Mouse (Mus musculus) hindbrain, embryonic 14.5 days (tissue): ENCODE data around the gene Pak6. TPM values are rescaled to one million over a fixed set of nuclear protein-coding genes. Genes with fewer than 3 reads are reported as not detected.

Experiments used
- ATAC-seq: fragments of 200-750 bp; cut with Nextera tagmentation; 2 replicates; pipeline ENCODE4 v1.8.0; 2017; ENCODE audit warnings: moderate number of reproducible peaks, mild to moderate bottlenecking, moderate TSS enrichment, moderate library complexity; ENCODE audit not compliant: low FRiP score
- DNase-seq: peaks from one replicate; pipeline ENCODE4 v3.0.0-alpha.2; 2015; ENCODE audit warnings: low spot score
- H3K27ac ChIP-seq: fragments of 300-500 bp; sonication (generic); 2 replicates; pipeline ENCODE4 v1.5.1; 2014; ENCODE audit warnings: mild to moderate bottlenecking, moderate library complexity
- H3K27me3 ChIP-seq: fragments of 300-500 bp; sonication (generic); 2 replicates; pipeline ENCODE4 v1.6.1; 2014; ENCODE audit warnings: mild to moderate bottlenecking, low read length, mixed read lengths; ENCODE audit not compliant: control insufficient read depth, insufficient read depth
- H3K36me3 ChIP-seq: fragments of 300-500 bp; sonication (generic); replicated peaks from 2 replicates; pipeline ENCODE4 v1.6.1; 2014; ENCODE audit not compliant: control insufficient read depth, insufficient read depth
- H3K4me1 ChIP-seq: fragments of 300-500 bp; sonication (generic); replicated peaks from 2 replicates; pipeline ENCODE4 v1.6.1; 2014; ENCODE audit warnings: antibody characterized with exemption, low read length, mixed read lengths; ENCODE audit not compliant: control insufficient read depth, insufficient read depth
- H3K4me2 ChIP-seq: fragments of 300-500 bp; sonication (generic); replicated peaks from 2 replicates; pipeline ENCODE4 v1.6.1; 2014; ENCODE audit warnings: mild to moderate bottlenecking, moderate library complexity
- H3K4me3 ChIP-seq: fragments of 300-500 bp; sonication (generic); replicated peaks from 2 replicates; pipeline ENCODE4 v1.5.1; 2014; ENCODE audit warnings: mild to moderate bottlenecking, low read length
- H3K9ac ChIP-seq: fragments of 300-500 bp; sonication (generic); 2 replicates; pipeline ENCODE4 v1.6.1; 2014
- H3K9me3 ChIP-seq: fragments of 300-500 bp; sonication (generic); 2 replicates; pipeline ENCODE4 v1.6.1; 2016; ENCODE audit warnings: low read length; ENCODE audit not compliant: control insufficient read depth
- WGBS: fragments of 180-500 bp; shearing (Covaris S2); extraction: QIAGEN DNeasy Blood & Tissue Kit; methylation state at CpG from one replicate; pipeline ENCODE4 v1.1.7; 2014; 5-methylcytosine and 5-hydroxymethylcytosine counted together
- polyA plus RNA-seq: library from polyadenylated mRNA; unstranded; fragments of >200 nt; fragmentation: Nextera tagmentation; extraction: Ambion mirVana; gene quantifications from 2 replicates; pipeline ENCODE4 v1.2.1, GENCODE M21; 2014

Gene Pak6
- polyA plus RNA-seq, 1 experiment from 2014 or later: 39.9 TPM

- H3K9ac ChIP-seq: no peak overlapping the region
Measured at GRCm38 (mm10) chr2:118700179-118701062, 37.3 kb downstream of the Pak6 start.

GRCm38 (mm10) chr2:118701161-118701560 is 38.1 kb downstream of the Pak6 start:
- Histone ChIP-seq H3K27ac (no peak overlapping the region), H3K27me3 (peaks cover 93% of the 10 kb centered on the region), H3K9me3 (no peaks in the 10 kb centered on the region), H3K9ac (no peak overlapping the region), H3K4me2 (no peak overlapping the region), H3K4me3 (no peak overlapping the region), H3K4me1 (peaks cover 30% of the 10 kb centered on the region), H3K36me3 (no peaks in the 10 kb centered on the region; the same call in 1 of the 2 replicates)
- DNase-seq: no peak
- WGBS: 9% methylated on average over 5 of the region's 5 CpGs
- ATAC-seq: no peak

More at GRCm38 (mm10) chr2:118700179-118701062, 37.3 kb downstream of the Pak6 start:
- Histone ChIP-seq H3K9me3 (no peaks in the 10 kb centered on the region), H3K36me3 (no peaks in the 10 kb centered on the region; the same call in 1 of the 2 replicates), H3K27me3 (peaks cover 90% of the 10 kb centered on the region), H3K4me3 (no peak overlapping the region), H3K4me2 (peak overlapping the region; percentile 42), H3K4me1 (peaks cover 30% of the 10 kb centered on the region), H3K27ac (no peak overlapping the region)
- ATAC-seq (no peak), DNase-seq (peak; percentile 78)
- WGBS: 2% methylated on average over 32 of the region's 32 CpGs

GRCm38 (mm10) chr2:118701971-118702882 is 39.1 kb downstream of the Pak6 start:
- Histone ChIP-seq H3K27ac (no peak overlapping the region), H3K9me3 (no peaks in the 10 kb centered on the region), H3K9ac (no peak overlapping the region), H3K36me3 (no peaks in the 10 kb centered on the region), H3K4me2 (peak overlapping the region; percentile 63), H3K27me3 (peaks cover 93% of the 10 kb centered on the region), H3K4me3 (peak overlapping the region; percentile 34), H3K4me1 (peaks cover 30% of the 10 kb centered on the region)
- DNase-seq: no peak
- 2% methylated on average over 51 of the region's 51 CpGs for WGBS
- no peak for ATAC-seq

DNA sequence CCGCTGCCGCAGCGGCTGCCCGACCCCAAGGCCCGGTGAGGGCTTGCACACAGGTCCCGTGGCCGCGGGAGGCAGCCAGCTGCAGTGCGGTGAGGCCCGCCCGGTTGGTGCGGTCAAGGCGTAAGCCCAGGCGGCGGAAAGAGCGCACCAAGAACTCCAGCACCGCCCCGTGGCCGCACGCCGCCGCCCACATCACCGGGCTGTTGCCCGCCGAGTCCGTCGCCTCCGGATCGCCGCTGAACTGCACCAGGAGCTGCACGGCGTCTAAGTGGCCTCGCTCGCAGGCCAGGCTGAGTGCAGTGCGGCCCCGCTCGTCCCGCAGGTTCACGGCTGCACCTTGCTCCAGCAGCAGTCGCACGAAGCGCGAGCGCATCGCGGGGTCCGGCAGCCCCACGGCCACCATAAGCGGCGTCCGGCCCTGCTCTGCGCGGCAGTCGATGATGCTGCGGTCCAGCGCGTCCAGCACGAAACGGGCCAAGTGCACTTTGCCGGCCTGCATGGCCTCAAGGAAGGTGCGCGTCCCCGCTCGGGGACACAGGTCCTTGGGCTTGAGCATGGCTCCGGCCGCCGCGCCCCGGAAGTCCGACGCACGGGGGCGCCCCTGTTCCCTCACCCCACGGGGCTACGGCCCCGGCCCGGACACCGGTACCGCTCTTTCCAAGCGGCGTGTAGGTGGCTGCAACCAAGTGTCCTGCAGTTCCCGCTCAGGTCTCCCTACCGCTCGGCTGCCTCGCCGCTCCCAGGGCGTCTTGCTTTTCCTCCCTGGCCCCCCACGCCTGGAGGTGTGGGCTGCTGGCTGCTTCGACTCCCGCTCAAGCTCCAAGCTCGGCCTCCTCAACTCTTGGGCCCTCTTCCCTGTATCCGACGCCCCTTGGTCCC is 40.0 kb downstream of the Pak6 start:
- no peak for DNase-seq
- WGBS: under 1% methylated on average over 80 of the region's 93 CpGs
- ATAC-seq: no peak; the same call in 1 of the 2 replicates

GRCm38 (mm10) chr2:118703913-118704730 is 41.0 kb downstream of the Pak6 start, which contains the start of gene Ankrd63:
TSS of gene Ankrd63 (minus strand) at chr2:118703963.
- H3K4me3 ChIP-seq: peak within 1 kb of the TSS; percentile 34
- peak within 1 kb of the TSS; percentile 63 for H3K4me2 ChIP-seq
- 2% methylated on average over 42 of the region's 50 CpGs for WGBS
- H3K9me3 ChIP-seq: no peaks in the 10 kb centered on the region
- H3K27me3 ChIP-seq: peaks cover 100% of the 10 kb centered on the region
- ATAC-seq: no peak
- peak within 1 kb of the TSS; percentile 26 for H3K9ac ChIP-seq
- H3K36me3 ChIP-seq: no peaks in the 10 kb centered on the region
- H3K4me1 ChIP-seq: peaks cover 30% of the 10 kb centered on the region
- DNase-seq: no peak
- H3K27ac ChIP-seq: no peak within 1 kb of the TSS

More for the DNA sequence above, 40.0 kb downstream of the Pak6 start:
- H3K27ac ChIP-seq: no peak overlapping the region
- peaks cover 30% of the 10 kb centered on the region for H3K4me1 ChIP-seq
- H3K27me3 ChIP-seq: peaks cover 93% of the 10 kb centered on the region
- no peaks in the 10 kb centered on the region for H3K9me3 ChIP-seq
- peak overlapping the region; percentile 63 for H3K4me2 ChIP-seq
- H3K36me3 ChIP-seq: no peaks in the 10 kb centered on the region
- peak overlapping the region; percentile 34 for H3K4me3 ChIP-seq
- H3K9ac ChIP-seq: peak overlapping the region; percentile 26; the same call in 1 of the 2 replicates

GRCm38 (mm10) chr2:118706436-118706835 is 43.3 kb downstream of the Pak6 start:
- H3K36me3 ChIP-seq: no peaks in the 10 kb centered on the region
- no peak overlapping the region for H3K9ac ChIP-seq
- no peak overlapping the region for H3K4me3 ChIP-seq
- H3K4me2 ChIP-seq: no peak overlapping the region
- H3K27me3 ChIP-seq: peaks cover 96% of the 10 kb centered on the region
- peaks cover 28% of the 10 kb centered on the region for H3K4me1 ChIP-seq
- H3K9me3 ChIP-seq: no peaks in the 10 kb centered on the region
- ATAC-seq (no peak), DNase-seq (no peak)
- H3K27ac ChIP-seq: no peak overlapping the region
- 6% methylated on average over 6 of the region's 6 CpGs for WGBS

DNA sequence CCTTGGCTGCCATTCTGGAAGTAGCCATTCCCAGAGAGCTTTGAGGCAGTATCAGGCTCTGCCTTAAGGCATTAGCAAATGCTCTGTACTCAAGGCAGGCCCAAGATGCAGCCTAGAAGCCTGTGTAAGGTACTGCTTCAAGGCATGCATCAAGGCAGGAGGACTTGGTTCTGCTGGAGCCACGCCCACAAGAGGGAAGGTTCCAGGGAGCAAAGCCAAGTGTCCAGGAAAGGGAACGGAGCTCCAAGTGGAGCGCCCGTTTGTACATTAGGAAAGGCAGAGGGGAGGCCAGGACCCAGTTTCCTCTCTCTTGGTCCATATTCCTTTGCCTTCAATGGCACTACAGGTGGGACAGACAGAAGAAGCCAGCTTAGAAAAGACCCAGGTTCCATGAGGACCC is 45.4 kb downstream of the Pak6 start:
- WGBS: 82% methylated on average over 4 of the region's 4 CpGs
- no peak for ATAC-seq

DNA sequence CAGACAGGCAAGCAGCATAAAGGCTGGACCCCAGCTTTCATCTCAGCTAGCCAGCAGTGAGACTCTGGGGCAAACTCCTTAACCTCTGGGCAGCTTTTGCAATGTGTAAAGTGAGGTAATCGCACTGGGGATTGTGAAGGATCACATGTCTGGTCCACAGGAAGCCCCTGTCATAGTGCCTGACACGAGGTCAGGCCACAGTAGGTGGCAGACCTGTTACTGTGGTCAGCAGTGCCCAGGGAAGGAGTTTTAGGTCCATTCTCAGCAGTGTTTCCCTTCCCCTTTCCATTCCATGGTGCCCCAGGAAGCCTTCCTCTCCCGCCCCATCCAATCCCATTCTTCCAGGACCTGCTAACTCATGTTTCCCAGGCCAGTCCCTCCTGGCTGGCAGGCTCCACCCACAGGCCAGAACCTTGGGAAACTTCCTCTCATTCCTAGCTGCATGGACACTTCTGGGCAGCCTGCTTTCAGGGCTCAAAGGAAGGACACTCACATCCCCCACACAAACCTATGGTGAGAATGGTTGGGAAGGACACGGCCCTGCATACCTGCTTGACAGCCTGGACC is 46.6 kb downstream of the Pak6 start:
- Histone ChIP-seq H3K9me3 (no peaks in the 10 kb centered on the region), H3K4me1 (peaks cover 9% of the 10 kb centered on the region), H3K27ac (no peak overlapping the region), H3K27me3 (peaks cover 78% of the 10 kb centered on the region), H3K36me3 (no peaks in the 10 kb centered on the region), H3K9ac (no peak overlapping the region), H3K4me2 (no peak overlapping the region), H3K4me3 (no peak overlapping the region)
- no peak for ATAC-seq
- DNase-seq: no peak
- WGBS: 45% methylated on average over 4 of the region's 4 CpGs

More for the DNA sequence above, 45.4 kb downstream of the Pak6 start:
- H3K27ac ChIP-seq: no peak overlapping the region
- no peaks in the 10 kb centered on the region for H3K36me3 ChIP-seq
- peaks cover 16% of the 10 kb centered on the region for H3K4me1 ChIP-seq
- H3K4me2 ChIP-seq: no peak overlapping the region
- no peak for DNase-seq
- no peaks in the 10 kb centered on the region for H3K9me3 ChIP-seq
- H3K9ac ChIP-seq: no peak overlapping the region
- H3K27me3 ChIP-seq: peaks cover 91% of the 10 kb centered on the region
- H3K4me3 ChIP-seq: no peak overlapping the region
